Mouse (Mus musculus) heart, embryonic 10.5 days (tissue): ENCODE measurements around the gene Stag1. TPM values are rescaled to one million over a fixed set of nuclear protein-coding genes. Genes with fewer than 3 reads are reported as not detected.
A peak's percentile ranks its signal among the peaks of the same experiment; 100 is the strongest.

Source experiments
- DNase-seq: peaks from one replicate; pipeline ENCODE4 v3.0.0-alpha.2; 2017; ENCODE audit warnings: low spot score
- H3K27ac ChIP-seq: fragments of 300-500 bp; sonication (generic); 2 replicates; pipeline ENCODE4 v1.5.1; 2016; ENCODE audit warnings: mild to moderate bottlenecking
- H3K27me3 ChIP-seq: fragments of 300-500 bp; sonication (generic); 2 replicates; pipeline ENCODE4 v1.6.1; 2016; ENCODE audit warnings: mild to moderate bottlenecking; ENCODE audit not compliant: poor library complexity, insufficient read depth, severe bottlenecking
- H3K36me3 ChIP-seq: fragments of 300-500 bp; sonication (generic); 2 replicates; pipeline ENCODE4 v1.6.1; 2016; ENCODE audit warnings: mild to moderate bottlenecking, moderate library complexity
- H3K4me1 ChIP-seq: fragments of 300-500 bp; sonication (generic); 2 replicates; pipeline ENCODE4 v1.6.1; 2016; ENCODE audit warnings: mild to moderate bottlenecking
- H3K4me3 ChIP-seq: fragments of 300-500 bp; sonication (generic); 2 replicates; pipeline ENCODE4 v1.5.1; 2016; ENCODE audit warnings: mild to moderate bottlenecking, moderate library complexity
- H3K9me3 ChIP-seq: fragments of 300-500 bp; sonication (generic); 2 replicates; pipeline ENCODE4 v1.6.1; 2016; ENCODE audit warnings: mild to moderate bottlenecking, moderate library complexity
- WGBS: fragments of 180-500 bp; shearing (Covaris S2); methylation state at CpG from one replicate; pipeline ENCODE4 v1.1.7; 2016; 5-methylcytosine and 5-hydroxymethylcytosine counted together
- polyA plus RNA-seq: library from polyadenylated mRNA; unstranded; fragments of >200 nt; fragmentation: Nextera tagmentation; extraction: Ambion mirVana; gene quantifications from 2 replicates; pipeline ENCODE4 v1.2.1, GENCODE M21; 2016

The Stag1 gene
- polyA plus RNA-seq, 1 experiment from 2014 or later: 38.1 TPM

- H3K4me3 ChIP-seq: no peak overlapping the region
- no peak for DNase-seq
- H3K9me3 ChIP-seq: no peaks in the 10 kb centered on the region
- no peaks in the 10 kb centered on the region for H3K4me1 ChIP-seq
- H3K27me3 ChIP-seq: no peaks in the 10 kb centered on the region
- H3K27ac ChIP-seq: no peak overlapping the region
- H3K36me3 ChIP-seq: peaks cover 39% of the 10 kb centered on the region
- 55% methylated on average over 4 of the region's 4 CpGs for WGBS
These were observed 353.9 kb downstream of the Stag1 start for GRCm38 (mm10) chr9:100951481-100951880.

GRCm38 (mm10) chr9:100962903-100963427 lies 365.4 kb downstream of the Stag1 start:
- Histone ChIP-seq H3K4me3 (no peak overlapping the region), H3K4me1 (no peaks in the 10 kb centered on the region), H3K27me3 (no peaks in the 10 kb centered on the region), H3K9me3 (no peaks in the 10 kb centered on the region), H3K36me3 (peaks cover 16% of the 10 kb centered on the region; the same call in 1 of the 2 replicates), H3K27ac (no peak overlapping the region)
- 63% methylated on average over 5 of the region's 5 CpGs for WGBS
- no peak for DNase-seq

GRCm38 (mm10) chr9:100963428-100963912 lies 365.9 kb downstream of the Stag1 start:
- WGBS: 86% methylated on average over 1 of the region's 1 CpGs
- Histone ChIP-seq H3K27ac (no peak overlapping the region), H3K36me3 (peaks cover 16% of the 10 kb centered on the region; the same call in 1 of the 2 replicates)

GRCm38 (mm10) chr9:100964106-100964505 lies 366.5 kb downstream of the Stag1 start:
- Histone ChIP-seq H3K9me3 (no peaks in the 10 kb centered on the region), H3K4me1 (no peaks in the 10 kb centered on the region), H3K4me3 (no peak overlapping the region), H3K27me3 (no peaks in the 10 kb centered on the region), H3K36me3 (peaks cover 12% of the 10 kb centered on the region; the same call in 1 of the 2 replicates), H3K27ac (no peak overlapping the region)
- DNase-seq: no peak
- WGBS: 79% methylated on average over 4 of the region's 4 CpGs

More at GRCm38 (mm10) chr9:100963428-100963912, 365.9 kb downstream of the Stag1 start:
- DNase-seq: no peak
- Histone ChIP-seq H3K27me3 (no peaks in the 10 kb centered on the region), H3K9me3 (no peaks in the 10 kb centered on the region), H3K4me3 (no peak overlapping the region), H3K4me1 (no peaks in the 10 kb centered on the region)

- Histone ChIP-seq H3K27me3 (no peaks in the 10 kb centered on the region), H3K27ac (no peak overlapping the region), H3K4me3 (no peak overlapping the region), H3K4me1 (no peaks in the 10 kb centered on the region), H3K9me3 (no peaks in the 10 kb centered on the region), H3K36me3 (no peaks in the 10 kb centered on the region)
- WGBS: 82% methylated on average over 2 of the region's 2 CpGs
- DNase-seq: no peak
These were observed 371.9 kb downstream of the Stag1 start for GRCm38 (mm10) chr9:100969461-100969860.

- H3K36me3 ChIP-seq: peaks cover 17% of the 10 kb centered on the region
- peak; percentile 61 for DNase-seq
- H3K4me1 ChIP-seq: 0 out of 2 replicates have a peak, but pooled peaks cover 6% of the 10 kb centered on the region
- H3K4me3 ChIP-seq: no peak overlapping the region
- H3K9me3 ChIP-seq: no peaks in the 10 kb centered on the region
- no peaks in the 10 kb centered on the region for H3K27me3 ChIP-seq
- WGBS: 87% methylated on average over 5 of the region's 5 CpGs
- no peak overlapping the region for H3K27ac ChIP-seq
These were observed 381.1 kb downstream of the Stag1 start for GRCm38 (mm10) chr9:100978666-100979065.

GRCm38 (mm10) chr9:100979260-100979659 lies 381.7 kb downstream of the Stag1 start:
- Histone ChIP-seq H3K27me3 (no peaks in the 10 kb centered on the region), H3K9me3 (no peaks in the 10 kb centered on the region), H3K4me1 (0 out of 2 replicates have a peak, but pooled peaks cover 6% of the 10 kb centered on the region), H3K4me3 (no peak overlapping the region), H3K36me3 (peaks cover 20% of the 10 kb centered on the region), H3K27ac (no peak overlapping the region)
- 68% methylated on average over 5 of the region's 5 CpGs for WGBS
- DNase-seq: peak; percentile 41

GRCm38 (mm10) chr9:100982786-100983185 lies 385.2 kb downstream of the Stag1 start:
- H3K4me3 ChIP-seq: no peak overlapping the region
- DNase-seq: peak; percentile 71
- WGBS: 83% methylated on average over 7 of the region's 7 CpGs
- no peaks in the 10 kb centered on the region for H3K27me3 ChIP-seq
- H3K4me1 ChIP-seq: 0 out of 2 replicates have a peak, but pooled peaks cover 6% of the 10 kb centered on the region
- H3K9me3 ChIP-seq: no peaks in the 10 kb centered on the region
- H3K36me3 ChIP-seq: peaks cover 30% of the 10 kb centered on the region
- peak overlapping the region; percentile 5; the same call in 1 of the 2 replicates for H3K27ac ChIP-seq

- H3K27ac ChIP-seq: no peak overlapping the region
- no peak overlapping the region for H3K4me3 ChIP-seq
- DNase-seq: peak; percentile 71
- 93% methylated on average over 25 of the region's 25 CpGs for WGBS
- H3K27me3 ChIP-seq: no peaks in the 10 kb centered on the region
- 0 out of 2 replicates have a peak, but pooled peaks cover 6% of the 10 kb centered on the region for H3K4me1 ChIP-seq
- H3K9me3 ChIP-seq: no peaks in the 10 kb centered on the region
- H3K36me3 ChIP-seq: peaks cover 41% of the 10 kb centered on the region
These were observed 387.0 kb downstream of the Stag1 start for GRCm38 (mm10) chr9:100984381-100985310.

- H3K4me3 ChIP-seq: no peak overlapping the region
- H3K4me1 ChIP-seq: no peaks in the 10 kb centered on the region
- WGBS: 90% methylated on average over 5 of the region's 5 CpGs
- H3K27ac ChIP-seq: no peak overlapping the region
- peaks cover 46% of the 10 kb centered on the region for H3K36me3 ChIP-seq
- peak; percentile 53 for DNase-seq
- no peaks in the 10 kb centered on the region for H3K9me3 ChIP-seq
- H3K27me3 ChIP-seq: no peaks in the 10 kb centered on the region
These were observed 389.4 kb downstream of the Stag1 start for GRCm38 (mm10) chr9:100987006-100987405.

GRCm38 (mm10) chr9:100987850-100988249 lies 390.3 kb downstream of the Stag1 start:
- Histone ChIP-seq H3K4me1 (no peaks in the 10 kb centered on the region), H3K27ac (no peak overlapping the region), H3K27me3 (no peaks in the 10 kb centered on the region), H3K36me3 (peaks cover 41% of the 10 kb centered on the region), H3K4me3 (no peak overlapping the region), H3K9me3 (no peaks in the 10 kb centered on the region)
- WGBS: 92% methylated on average over 3 of the region's 3 CpGs
- peak; percentile 3 for DNase-seq

GRCm38 (mm10) chr9:100990609-100991008 lies 393.0 kb downstream of the Stag1 start:
- H3K9me3 ChIP-seq: no peaks in the 10 kb centered on the region
- WGBS: 88% methylated on average over 5 of the region's 5 CpGs
- no peak for DNase-seq
- no peaks in the 10 kb centered on the region for H3K27me3 ChIP-seq
- no peak overlapping the region for H3K4me3 ChIP-seq
- peaks cover 38% of the 10 kb centered on the region for H3K36me3 ChIP-seq
- no peaks in the 10 kb centered on the region for H3K4me1 ChIP-seq
- H3K27ac ChIP-seq: no peak overlapping the region

- H3K9me3 ChIP-seq: no peaks in the 10 kb centered on the region
- 95% methylated on average over 2 of the region's 2 CpGs for WGBS
- H3K4me3 ChIP-seq: no peak overlapping the region
- H3K27ac ChIP-seq: no peak overlapping the region
- H3K4me1 ChIP-seq: no peaks in the 10 kb centered on the region
- peaks cover 34% of the 10 kb centered on the region for H3K36me3 ChIP-seq
- DNase-seq: peak; percentile 9
- no peaks in the 10 kb centered on the region for H3K27me3 ChIP-seq
These were observed 393.7 kb downstream of the Stag1 start for GRCm38 (mm10) chr9:100991321-100991720.
